Mouse (Mus musculus) kidney, adult 10 weeks (tissue): ENCODE data around the gene Lce1b. TPM values are rescaled to one million over a fixed set of nuclear protein-coding genes. Genes with fewer than 3 reads are reported as not detected.

Source experiments
- polyA plus RNA-seq: library from polyadenylated mRNA; stranded (reverse); fragments of 350-450 nt; fragmentation: Illumina TruSeq; extraction: RNeasy Lipid Tissue Mini Kit (QIAGEN cat#74804); gene quantifications from one replicate; pipeline ENCODE4 v1.2.3, GENCODE M21; 2014; ENCODE audit warnings: low read depth, low replicate concordance

The Lce1b gene
- not detected for polyA plus RNA-seq

GRCm38 (mm10) chr3:92656826-92657225 is at the start of gene Lce1b:
Gene Lce1b (minus strand): TSS chr3:92656926.

GRCm38 (mm10) chr3:92687110-92687509 is 30.4 kb upstream of the Lce1b start, which contains the start of gene Lce1d:
Gene Lce1d (minus strand): TSS chr3:92687210.

DNA sequence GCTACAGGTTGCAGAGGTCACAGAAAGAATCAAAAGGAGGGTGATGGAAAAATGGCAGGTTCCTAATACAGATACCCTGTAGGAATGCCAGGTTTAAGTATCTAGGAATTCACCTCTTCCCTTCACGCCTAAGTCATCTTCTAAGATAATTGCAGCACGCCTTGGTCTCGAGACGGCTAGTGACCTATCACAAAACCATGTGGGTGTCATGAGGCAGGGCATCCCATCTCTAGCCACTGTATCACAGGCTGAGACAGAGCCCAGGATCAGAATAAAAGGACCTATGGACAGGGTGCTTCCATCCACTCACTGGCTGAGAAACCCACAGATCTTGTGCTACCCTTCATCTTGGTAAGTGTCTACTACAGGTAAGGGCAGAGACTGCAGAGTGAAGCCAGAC is 22.2 kb upstream of the Lce1b start, which contains the start of gene Lce1c:
Gene Lce1c, plus strand, starts transcription at position 301 of the 400 bp plus-strand sequence.

DNA sequence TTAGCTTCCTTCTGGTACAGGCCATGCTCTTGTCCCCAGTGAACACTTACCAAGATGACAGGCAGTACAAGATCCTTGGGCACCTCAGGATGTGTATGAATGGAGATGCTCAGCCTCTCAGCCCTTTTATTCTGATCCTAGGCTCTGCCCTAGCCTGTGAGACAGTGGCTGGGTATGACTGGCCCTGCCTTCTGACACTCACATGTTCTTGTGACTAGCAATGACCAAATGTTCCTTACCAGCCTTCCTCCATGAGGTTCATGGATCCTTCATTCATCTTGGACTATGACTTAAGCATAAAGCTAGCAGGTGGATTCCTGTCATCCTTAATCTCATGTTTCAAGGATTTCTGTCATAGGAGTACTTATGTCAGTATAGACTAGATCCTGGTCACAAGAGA is 13.5 kb upstream of the Lce1b start, which contains the start of gene Lce1a2:
Gene Lce1a2, minus strand, starts transcription at position 101 of the 400 bp plus-strand sequence.

DNA sequence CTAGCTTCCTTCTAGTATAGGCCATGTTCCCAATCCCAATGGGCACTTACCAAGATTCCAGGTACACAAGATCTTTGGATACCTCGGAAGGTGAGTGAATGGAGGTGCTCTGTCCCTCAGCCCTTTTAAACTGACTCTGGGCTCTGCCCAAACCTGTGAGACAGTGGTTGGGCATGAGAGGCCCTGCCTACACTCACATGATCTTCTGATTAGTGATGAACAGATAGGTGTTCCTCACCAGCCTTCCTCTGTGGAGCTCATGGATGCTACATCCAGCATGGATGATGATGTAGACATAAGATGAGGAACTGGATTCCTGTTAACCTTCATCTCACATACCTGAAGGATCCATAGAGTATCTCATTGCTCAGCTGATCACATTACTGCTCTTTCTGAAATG is 8.5 kb downstream of the Lce1b start, which contains the start of gene Lce1a1:
Gene Lce1a1, minus strand, starts transcription at position 101 of the 400 bp plus-strand sequence.

GRCm38 (mm10) chr3:92621560-92621959 is 35.2 kb downstream of the Lce1b start, which contains the start of gene Lce6a:
Gene Lce6a (minus strand): TSS chr3:92621660.

DNA sequence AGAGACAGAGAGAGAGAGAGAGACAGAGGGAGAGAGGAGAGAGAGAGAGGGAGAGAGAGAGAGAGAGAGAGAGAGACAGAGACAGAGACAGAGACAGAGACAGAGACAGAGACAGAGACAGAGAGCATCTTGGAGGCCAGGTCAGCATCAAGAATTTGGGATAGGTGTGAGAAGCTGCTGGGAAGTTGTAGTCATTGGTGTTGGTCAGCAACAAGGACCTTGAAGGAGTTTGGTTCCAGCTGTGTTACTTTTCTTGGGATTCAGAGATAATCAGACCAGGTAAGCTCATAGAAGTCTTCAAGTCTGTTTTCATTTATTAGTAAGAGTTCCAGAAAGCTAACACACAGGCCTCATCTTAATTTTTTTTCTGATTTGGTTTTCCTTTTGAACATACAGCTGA is 49.3 kb downstream of the Lce1b start, which contains the start of gene 2210017I01Rik:
Gene 2210017I01Rik, minus strand, starts transcription at position 101 of the 400 bp plus-strand sequence.

Other genes starting within 250 kb of the Lce1b start
- not detected for gene Sprr2i, start 248.9 kb downstream of the Lce1b start, polyA plus RNA-seq
- not detected for gene Sprr2j-ps, start 238.8 kb downstream of the Lce1b start, polyA plus RNA-seq
- 4.8 TPM for gene Gm9774, start 227.5 kb downstream of the Lce1b start, polyA plus RNA-seq
- gene Sprr2k, start 224.3 kb downstream of the Lce1b start, polyA plus RNA-seq: not detected
- gene Sprr1b, start 218.1 kb downstream of the Lce1b start, polyA plus RNA-seq: not detected
- not detected for gene Sprr3, start 198.2 kb downstream of the Lce1b start, polyA plus RNA-seq
- 9.1 TPM for gene Sprr1a, start 171.0 kb downstream of the Lce1b start, polyA plus RNA-seq
- not detected for gene Sprr4, start 156.4 kb downstream of the Lce1b start, polyA plus RNA-seq
- gene 2310046K23Rik, start 122.4 kb downstream of the Lce1b start, polyA plus RNA-seq: not detected
- 0.24 TPM for gene Ivl, start 83.2 kb downstream of the Lce1b start, polyA plus RNA-seq
- 2.1 TPM for gene Smcp, start 67.9 kb downstream of the Lce1b start, polyA plus RNA-seq
- gene 2210017I01Rik, start 49.4 kb downstream of the Lce1b start, polyA plus RNA-seq: not detected
- gene Lce6a, start 35.3 kb downstream of the Lce1b start, polyA plus RNA-seq: not detected
- gene Lce1a1, start 8.6 kb downstream of the Lce1b start, polyA plus RNA-seq: not detected
- gene Lce1a2, start 13.4 kb upstream of the Lce1b start, polyA plus RNA-seq: not detected
- not detected for gene Lce1c, start 22.3 kb upstream of the Lce1b start, polyA plus RNA-seq
- not detected for gene Lce1d, start 30.3 kb upstream of the Lce1b start, polyA plus RNA-seq
- not detected for gene Lce1e, start 52.1 kb upstream of the Lce1b start, polyA plus RNA-seq
- gene Lce1f, start 63.4 kb upstream of the Lce1b start, polyA plus RNA-seq: not detected
- gene Gm38119, start 82.2 kb upstream of the Lce1b start, polyA plus RNA-seq: not detected
- gene Lce1g, start 95.4 kb upstream of the Lce1b start, polyA plus RNA-seq: not detected
- not detected for gene Lce1h, start 108.1 kb upstream of the Lce1b start, polyA plus RNA-seq
- not detected for gene Lce1i, start 122.0 kb upstream of the Lce1b start, polyA plus RNA-seq
- not detected for gene Lce1j, start 133.6 kb upstream of the Lce1b start, polyA plus RNA-seq
- gene Lce1k, start 151.0 kb upstream of the Lce1b start, polyA plus RNA-seq: not detected
- not detected for gene Kprp, start 170.3 kb upstream of the Lce1b start, polyA plus RNA-seq
- gene Lce1l, start 194.4 kb upstream of the Lce1b start, polyA plus RNA-seq: not detected
- gene 2310050C09Rik, start 213.3 kb upstream of the Lce1b start, polyA plus RNA-seq: not detected